Mouse (Mus musculus): ENCODE data around the gene Crocc2.

GRCm38 (mm10) chr1:93182281-93182680 lies 13.8 kb downstream of the Crocc2 start:
- TF ChIP-seq CTCF (IDR thresholded peaks at IDR 0.05; ENCODE audit: insufficient read depth, low read depth, low read length) = no peak
- TF ChIP-seq POLR2A (IDR thresholded peaks at IDR 0.05; ENCODE audit: insufficient read depth, low read depth, low read length) = no peak
